Mouse (Mus musculus) olfactory bulb, adult 2 months (tissue): ENCODE data around the gene Parp3. TPM values are rescaled to one million over a fixed set of nuclear protein-coding genes. Genes with fewer than 3 reads are reported as not detected.

ENCODE experiments used
- H3K27ac ChIP-seq: fragments of 200-500 bp; 2 replicates; pipeline ENCODE4 v1.5.1; 2012; ENCODE audit warnings: low read depth, low read length; ENCODE audit not compliant: insufficient read depth
- H3K4me1 ChIP-seq: fragments of 200-500 bp; 2 replicates; pipeline ENCODE4 v1.6.1; 2012; ENCODE audit warnings: low read length; ENCODE audit not compliant: control insufficient read depth, insufficient read depth
- H3K4me3 ChIP-seq: fragments of 200-500 bp; 2 replicates; pipeline ENCODE4 v1.5.1; 2012; ENCODE audit warnings: mild to moderate bottlenecking, low read depth, low read length, moderate library complexity; ENCODE audit not compliant: insufficient read depth
- CTCF ChIP-seq: fragments of 200-500 bp; IDR thresholded peaks from 2 replicates; pipeline ENCODE4 v1.5.1; 2012; ENCODE audit warnings: low read depth, mild to moderate bottlenecking, low read length, moderate library complexity; ENCODE audit not compliant: insufficient read depth
- POLR2A ChIP-seq: fragments of 200-500 bp; IDR thresholded peaks from 2 replicates; pipeline ENCODE4 v1.6.1; 2012; ENCODE audit warnings: mild to moderate bottlenecking, low read depth, low read length, moderate library complexity; ENCODE audit not compliant: insufficient read depth
- WGBS: fragments of 180-500 bp; shearing (Covaris S2); methylation state at CpG from one replicate; pipeline ENCODE4 v1.1.7; 2018; 5-methylcytosine and 5-hydroxymethylcytosine counted together
- polyA plus RNA-seq: library from polyadenylated mRNA; stranded (reverse); fragments of >200 nt; gene quantifications from 2 replicates; pipeline ENCODE4 v1.2.4, GENCODE M21; 2012; ENCODE audit warnings: low replicate concordance; ENCODE audit not compliant: missing spikeins, insufficient read depth, insufficient read length

The Parp3 gene
- polyA plus RNA-seq, 1 experiment, result not detected

DNA sequence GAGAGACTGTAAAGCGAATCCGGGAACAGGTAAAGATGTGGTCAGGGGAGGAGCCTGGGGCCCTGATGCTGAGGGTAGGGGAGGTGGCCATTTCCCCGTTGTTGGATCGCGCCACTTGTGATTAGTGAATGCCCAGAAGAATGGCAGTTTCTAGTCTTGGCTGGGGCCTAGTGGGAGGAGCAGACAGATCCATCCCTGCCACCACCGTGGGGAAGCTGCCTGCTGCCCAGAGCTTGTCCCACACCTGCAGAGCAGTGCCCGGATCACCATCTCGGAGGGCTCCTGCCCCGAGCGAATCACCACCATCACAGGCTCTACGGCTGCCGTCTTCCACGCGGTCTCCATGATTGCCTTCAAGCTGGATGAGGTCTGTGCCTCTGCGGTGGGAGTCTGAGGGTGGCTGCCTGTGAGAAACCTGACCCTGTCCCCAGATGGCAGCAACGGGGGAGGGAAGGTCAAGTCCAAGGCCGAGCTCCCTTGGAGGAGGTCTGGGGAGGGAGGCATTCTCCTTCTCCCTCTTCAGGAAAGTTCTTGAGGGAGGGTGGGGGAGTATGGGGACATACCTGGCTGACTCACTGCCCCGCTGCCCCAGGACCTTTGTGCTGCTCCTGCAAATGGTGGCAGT lies 16.2 kb downstream of the Parp3 start:
- TF ChIP-seq CTCF (no peak), POLR2A (no peak)
- H3K4me1 ChIP-seq, result peaks cover 29% of the 10 kb centered on the region
- H3K27ac ChIP-seq, result no peak overlapping the region
- H3K4me3 ChIP-seq, result no peak overlapping the region
- WGBS, result 79% methylated on average over 18 of the region's 18 CpGs

DNA sequence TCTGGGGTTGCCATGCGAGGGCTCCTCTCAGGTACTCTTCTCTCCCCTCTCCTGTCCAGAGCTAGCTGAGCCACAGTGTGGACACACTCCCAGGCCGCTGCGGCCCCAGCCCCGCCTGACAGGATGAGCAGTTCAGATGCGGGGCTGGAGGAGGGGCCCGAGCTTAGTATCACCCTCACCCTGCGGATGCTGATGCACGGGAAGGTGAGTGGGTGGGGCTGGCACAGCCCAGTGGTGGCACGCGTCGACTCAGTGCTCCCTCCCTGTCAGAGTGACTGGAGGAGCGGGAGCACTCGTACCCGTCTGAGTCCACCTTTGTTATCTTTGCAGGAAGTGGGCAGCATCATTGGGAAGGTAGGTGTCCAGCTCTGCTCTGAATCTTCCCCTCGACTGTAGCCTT lies 16.8 kb downstream of the Parp3 start:
- TF ChIP-seq POLR2A (no peak), CTCF (no peak)
- 74% methylated on average over 15 of the region's 15 CpGs for WGBS
- no peak overlapping the region for H3K27ac ChIP-seq
- no peak overlapping the region for H3K4me3 ChIP-seq
- H3K4me1 ChIP-seq, result peaks cover 32% of the 10 kb centered on the region

DNA sequence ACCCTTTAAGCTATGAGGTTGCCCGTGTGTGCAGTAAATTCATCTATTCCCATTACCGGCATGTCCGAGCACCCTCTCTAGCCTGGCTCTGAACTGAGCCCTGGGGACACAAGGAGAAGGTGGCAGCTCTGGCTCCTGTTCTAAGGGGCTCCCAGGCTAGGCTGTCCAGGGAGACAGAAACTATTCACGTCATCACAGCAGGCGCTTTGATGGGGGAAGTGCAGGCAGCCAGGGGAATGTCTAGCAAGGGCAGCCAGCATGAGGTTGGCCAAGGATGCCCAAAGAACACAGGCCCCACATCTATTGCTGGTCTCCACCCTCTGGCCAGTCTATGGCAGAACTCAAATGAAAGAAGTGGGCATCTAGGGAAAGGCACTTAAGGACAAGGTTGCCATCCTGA lies 18.8 kb downstream of the Parp3 start:
- peaks cover 41% of the 10 kb centered on the region for H3K4me1 ChIP-seq
- no peak overlapping the region for H3K27ac ChIP-seq
- no peak overlapping the region for H3K4me3 ChIP-seq
- 78% methylated on average over 5 of the region's 5 CpGs for WGBS
- TF ChIP-seq CTCF (no peak), POLR2A (no peak)

DNA sequence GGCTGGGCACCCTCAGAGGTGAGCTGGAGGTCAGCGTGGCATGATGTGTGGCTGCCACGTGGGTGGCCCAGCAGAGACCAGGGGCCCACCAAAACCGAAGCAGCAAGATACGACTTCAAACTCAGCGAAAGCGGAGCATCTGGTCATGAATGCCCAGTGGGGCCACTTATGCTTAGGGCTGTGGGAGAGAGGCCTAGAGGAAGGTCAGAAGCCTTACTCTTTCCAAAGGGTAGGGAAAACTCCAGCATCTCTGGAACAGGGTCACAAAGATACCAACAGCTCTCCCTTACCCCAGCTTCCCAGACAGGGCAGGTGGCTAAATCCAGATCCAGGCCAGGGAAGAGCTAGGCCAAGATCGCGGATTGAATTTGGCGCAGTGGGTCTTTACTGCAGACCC lies 19.6 kb downstream of the Parp3 start:
- Histone ChIP-seq H3K27ac (no peak overlapping the region), H3K4me1 (peaks cover 44% of the 10 kb centered on the region), H3K4me3 (no peak overlapping the region)
- TF ChIP-seq CTCF, result no peak
- 74% methylated on average over 9 of the region's 9 CpGs for WGBS

DNA sequence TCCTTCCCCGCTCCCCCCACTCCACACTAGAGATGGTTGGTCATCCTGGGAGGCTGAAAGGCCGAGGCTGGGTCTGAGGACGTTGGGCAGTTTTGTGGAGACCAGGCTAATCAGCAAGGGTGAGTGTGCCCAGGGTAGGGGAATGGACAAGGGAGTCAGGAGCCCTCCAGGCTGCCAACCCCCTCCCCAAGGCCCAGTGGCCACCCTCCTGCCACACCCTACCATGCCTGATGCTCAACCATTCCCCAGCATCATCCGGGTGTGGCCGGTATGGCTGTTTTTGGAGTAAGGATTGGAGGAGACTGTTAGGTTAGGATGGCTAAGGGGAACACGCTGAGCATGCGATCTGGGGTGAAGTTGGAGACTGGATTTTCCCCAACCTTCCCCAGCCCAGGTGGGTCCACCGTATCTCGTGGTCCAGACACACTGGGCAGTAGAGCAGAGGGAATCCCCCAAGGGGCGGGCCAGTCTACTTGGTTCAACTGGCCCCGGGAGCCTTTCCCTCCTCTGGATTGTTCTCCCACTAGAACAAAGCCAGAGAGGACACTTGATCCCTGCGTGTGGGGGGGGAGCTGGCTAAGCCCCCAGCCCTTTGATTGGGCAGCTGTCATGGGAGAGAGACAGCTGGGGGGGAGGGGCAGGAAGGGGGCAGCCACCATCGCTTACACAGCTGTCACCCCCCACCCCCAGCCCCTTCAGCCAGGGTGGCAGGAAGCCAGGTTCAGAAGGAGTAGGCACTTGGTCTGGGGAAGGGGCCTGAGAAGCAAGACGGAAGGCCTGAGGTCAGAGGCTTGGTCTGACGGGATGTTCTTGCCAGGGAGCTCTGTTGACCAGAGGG lies 20.2 kb downstream of the Parp3 start:
- Histone ChIP-seq H3K4me3 (no peak overlapping the region), H3K27ac (no peak overlapping the region), H3K4me1 (peaks cover 44% of the 10 kb centered on the region)
- TF ChIP-seq POLR2A (no peak), CTCF (no peak)
- WGBS, result 45% methylated on average over 15 of the region's 15 CpGs

DNA sequence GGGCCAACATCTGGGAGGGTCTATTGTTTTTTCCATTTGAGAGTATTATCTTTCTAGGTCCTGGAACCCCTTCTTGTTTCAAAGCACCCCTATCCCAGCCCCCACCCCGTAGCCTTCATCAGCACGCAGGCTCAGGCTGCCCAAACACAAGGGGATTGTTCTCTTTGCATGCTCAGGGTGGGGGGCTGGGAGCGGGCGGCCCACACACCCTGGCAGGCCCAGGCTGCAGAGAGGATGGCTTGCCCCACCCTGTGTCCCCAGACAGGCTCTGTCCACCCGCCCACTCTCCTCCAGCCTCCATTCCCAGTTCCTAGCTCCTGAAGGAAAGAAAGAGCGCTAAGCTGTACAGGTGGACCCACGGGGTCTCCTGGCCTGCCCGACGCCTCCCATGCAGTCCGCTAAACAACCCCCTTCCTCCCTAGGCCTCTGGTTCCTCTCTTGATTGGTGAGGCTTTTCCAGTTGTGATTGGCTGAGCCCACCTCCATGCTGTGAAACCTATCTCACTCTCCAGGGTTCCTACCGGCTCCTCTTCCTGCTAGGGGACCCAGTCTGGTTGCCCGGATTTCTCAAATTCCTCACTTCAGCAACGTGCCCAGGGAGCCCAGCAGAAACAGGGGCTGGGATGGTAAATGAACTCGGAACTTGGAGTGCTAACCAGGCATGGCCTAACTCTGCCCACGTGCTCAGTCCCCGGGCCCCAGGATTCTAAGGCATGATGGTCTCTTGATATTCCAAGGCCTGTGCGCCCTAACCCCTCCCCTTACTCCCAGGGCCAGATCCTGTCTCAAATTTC lies 21.7 kb downstream of the Parp3 start:
- H3K27ac ChIP-seq, result no peak overlapping the region; the same call in 1 of the 2 replicates
- H3K4me3 ChIP-seq, result peak overlapping the region; percentile 57
- TF ChIP-seq CTCF, result no peak
- no peak for TF ChIP-seq POLR2A
- H3K4me1 ChIP-seq, result peaks cover 40% of the 10 kb centered on the region
- WGBS, result 34% methylated on average over 17 of the region's 17 CpGs

DNA sequence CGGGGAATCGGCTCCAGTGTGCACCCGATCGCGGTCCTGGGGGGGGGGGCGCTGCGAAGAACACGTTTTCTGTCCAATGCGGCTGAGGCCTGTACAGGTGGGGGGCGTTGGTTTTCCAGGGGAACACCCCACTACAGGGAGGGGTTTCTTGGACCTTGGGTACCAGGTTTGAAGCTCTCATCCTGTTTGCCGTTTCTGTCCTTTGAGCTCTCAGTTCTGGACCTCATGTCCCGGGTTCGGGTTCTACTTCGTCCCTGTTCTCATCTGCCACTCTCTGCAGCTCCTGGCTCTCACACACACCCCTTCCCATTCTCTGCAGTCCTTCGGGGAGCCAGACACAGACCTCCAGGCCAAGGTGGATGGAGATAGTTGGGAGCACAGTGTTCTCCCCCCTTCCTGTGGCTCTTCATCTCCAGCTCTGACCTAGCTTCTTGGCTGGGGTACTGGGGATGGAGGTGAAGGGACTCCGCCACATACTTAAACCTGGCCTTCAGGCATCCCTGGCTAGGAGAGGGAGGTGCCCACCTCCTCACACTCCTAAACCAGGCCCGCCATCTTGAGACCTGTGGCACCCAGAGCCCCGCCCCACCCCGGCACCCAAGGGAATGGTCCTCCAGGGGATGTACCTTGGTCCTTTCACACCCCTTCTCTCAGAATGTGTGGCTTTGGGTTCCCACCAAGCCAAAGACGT lies 22.5 kb downstream of the Parp3 start:
- Histone ChIP-seq H3K27ac (no peak overlapping the region; the same call in 1 of the 2 replicates), H3K4me1 (peaks cover 37% of the 10 kb centered on the region), H3K4me3 (peak overlapping the region; percentile 57)
- 9% methylated on average over 19 of the region's 20 CpGs for WGBS
- TF ChIP-seq CTCF, result no peak
- no peak for TF ChIP-seq POLR2A

DNA sequence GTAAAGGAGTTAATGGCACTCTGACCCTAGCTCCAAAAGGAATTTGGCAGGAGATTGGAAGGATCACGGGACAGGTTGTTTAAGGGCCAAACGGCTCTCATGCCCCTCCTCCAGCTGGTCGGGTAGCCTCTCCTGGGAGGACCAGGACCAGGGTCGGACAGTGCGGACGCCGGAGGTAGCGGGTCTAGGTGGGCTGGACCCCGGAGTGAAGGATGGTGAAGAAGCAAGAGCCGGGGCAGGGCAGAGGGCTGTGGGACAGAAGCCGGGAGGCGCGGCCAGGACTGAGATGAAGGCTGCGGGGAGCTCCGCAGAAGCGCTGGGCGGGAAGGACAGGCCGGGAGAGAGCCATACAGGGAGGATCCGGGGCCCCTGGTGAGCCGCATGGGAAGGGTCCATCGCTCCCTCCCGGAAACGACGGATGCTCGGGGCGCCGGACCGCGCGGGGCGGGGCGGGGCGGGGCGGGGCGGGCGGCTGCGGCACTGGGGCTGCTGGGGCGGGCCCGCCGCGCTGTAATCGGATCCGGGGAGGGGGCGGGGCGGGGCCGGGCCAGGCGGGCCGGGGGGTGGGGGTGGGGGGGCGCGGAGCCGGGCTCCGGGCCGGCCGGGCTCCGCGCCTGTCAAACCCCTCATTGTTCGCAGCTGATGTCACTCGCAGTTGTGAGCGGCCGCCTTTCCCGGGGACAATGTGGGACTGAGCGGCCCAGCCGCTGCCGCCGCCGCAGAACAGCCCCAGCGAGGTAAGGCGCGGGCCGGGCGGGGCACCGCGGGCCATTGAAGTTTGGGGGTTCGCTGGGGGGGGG lies 23.3 kb downstream of the Parp3 start, which contains the start of gene Pcbp4:
Gene Pcbp4, plus strand, starts transcription at position 21 of the 800 bp plus-strand sequence.
- Histone ChIP-seq H3K4me3 (peak within 1 kb of the TSS; percentile 57), H3K27ac (no peak within 1 kb of the TSS; the same call in 1 of the 2 replicates), H3K4me1 (peaks cover 40% of the 10 kb centered on the region)
- WGBS, result under 1% methylated on average over 51 of the region's 74 CpGs
- no peak for TF ChIP-seq POLR2A
- TF ChIP-seq CTCF, result no peak
